In the genomic region with DNA sequence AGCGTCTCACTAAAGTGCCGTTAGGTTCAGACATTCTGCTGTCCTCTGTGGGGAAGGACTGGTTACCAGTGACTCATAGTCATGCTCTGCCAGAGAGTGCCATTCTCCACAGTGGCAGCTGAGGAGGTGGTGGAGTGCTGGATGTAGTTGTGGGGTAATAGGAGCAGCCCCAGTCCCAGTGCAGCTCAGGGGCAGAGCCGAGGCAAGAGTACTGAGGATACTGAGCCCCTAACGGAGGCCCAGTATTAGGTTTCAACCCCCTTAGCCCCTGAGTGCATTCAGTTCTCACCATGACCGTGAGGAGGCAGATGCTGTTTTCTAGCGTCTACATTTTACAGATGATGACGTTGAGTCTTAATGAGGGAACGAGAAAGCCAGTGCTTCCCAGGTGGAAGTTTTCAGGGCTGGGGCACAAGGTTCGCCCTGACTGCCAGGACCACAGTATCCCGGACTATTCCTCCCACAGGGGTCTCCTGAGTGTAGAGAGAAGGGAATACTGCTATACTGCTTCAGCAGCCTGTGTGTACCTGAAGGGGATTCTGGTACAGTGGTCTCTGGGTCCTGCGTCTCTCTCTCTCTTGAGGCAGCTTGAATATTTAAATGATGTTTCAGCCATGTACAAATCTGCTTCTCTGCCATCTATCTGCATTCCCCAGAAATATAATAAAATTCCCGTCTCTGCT, we compare ENCODE assay signal across 10 mouse cellular contexts. TPM values are rescaled to one million over a fixed set of nuclear protein-coding genes. Genes with fewer than 3 reads are reported as not detected.
DNase-seq lines count a peak whose midpoint lies in the region; ATAC-seq and TF ChIP-seq lines count a peak whose summit lies in the region.
"Had no signal": no experiment of that assay in that cellular context is flagged by ENCODE, and none has a peak within 500 bp of the region (broad histone marks: within the 10 kb centered on the region; RNA-seq: fewer than 3 reads in every experiment).

No protein-coding gene starts in this region.

- no peak for TF ChIP-seq CTCF in testis, adult 2 months (IDR thresholded peaks at IDR 0.05; ENCODE audit: control insufficient read depth, insufficient read depth, insufficient replicate concordance, low read depth, low read length)
- TF ChIP-seq CTCF in stomach, postnatal 0 days (IDR thresholded peaks at IDR 0.05; ENCODE audit: low read depth): peak; percentile 56

- TF ChIP-seq EP300 in stomach, postnatal 0 days (optimal IDR thresholded peaks at IDR 0.05): no peak

- peak; percentile 43; the same call in 1 of the 2 replicates for ATAC-seq in stomach, postnatal 0 days (ENCODE audit: low FRiP score, low TSS enrichment)
- no peak for ATAC-seq in cerebellum, adult (ENCODE audit: insufficient number of reproducible peaks, low FRiP score, low TSS enrichment)

- TF ChIP-seq POLR2A in testis, adult 2 months (IDR thresholded peaks at IDR 0.05; ENCODE audit: control insufficient read depth, low read depth, low read length): no peak

- no peaks in the 10 kb centered on the region for H3K27me3 ChIP-seq in testis, adult 2 months (ENCODE audit: control insufficient read depth, insufficient read depth, low read length)
- no peaks in the 10 kb centered on the region for H3K27me3 ChIP-seq in stomach, postnatal 0 days (ENCODE audit: control insufficient read depth, insufficient read depth, low read length)

- DNase-seq in gastrocnemius, postnatal 14 days: peak; percentile 11
- DNase-seq in gastrocnemius, postnatal 10 days: no peak
- DNase-seq in testis, postnatal 10 days (ENCODE audit: low spot score): no peak
- peak; percentile 8 to 21 for DNase-seq in layer of hippocampus, postnatal 10 days (ENCODE audit: low spot score in 2 of 2)
- DNase-seq in stomach, postnatal 0 days (ENCODE audit: low spot score): no peak
- DNase-seq in kidney, postnatal 14 days: no peak

- H3K9ac ChIP-seq in stomach, postnatal 0 days (ENCODE audit: low read length): no peak overlapping the region
- H3K9ac ChIP-seq: liver, embryonic 14.5 days had no signal

- peaks cover 8% of the 10 kb centered on the region; the same call in 1 of the 2 replicates for H3K4me1 ChIP-seq in testis, adult 2 months (ENCODE audit: control insufficient read depth, insufficient read depth, low read length)
- peaks cover 5% of the 10 kb centered on the region; the same call in 1 of the 2 replicates for H3K4me1 ChIP-seq in stomach, postnatal 0 days (replicated peaks; ENCODE audit: control insufficient read depth, insufficient read depth)

- H3K9me3 ChIP-seq in stomach, postnatal 0 days (ENCODE audit: control insufficient read depth, low read length): no peaks in the 10 kb centered on the region

- H3K4me3 ChIP-seq in testis, adult 2 months (ENCODE audit: control insufficient read depth, low read depth, low read length): peak overlapping the region; percentile 82
- no peak overlapping the region for H3K4me3 ChIP-seq in stomach, postnatal 0 days (ENCODE audit: low read depth, low read length)
- H3K4me3 ChIP-seq: erythroblast, embryonic 14.5 days had no signal

- no peak overlapping the region for H3K4me2 ChIP-seq in stomach, postnatal 0 days (replicated peaks; ENCODE audit: low read depth)

- 28% methylated on average over 12 of the region's 12 CpGs for WGBS in stomach, postnatal 0 days

- intact Hi-C loops in gastrocnemius, postnatal 14 days (cut with DNase I; ENCODE audit: low total_unique reads): no loop called here

- H3K36me3 ChIP-seq in testis, adult 2 months (ENCODE audit: control insufficient read depth, insufficient read depth, low read length): no peaks in the 10 kb centered on the region
- no peaks in the 10 kb centered on the region for H3K36me3 ChIP-seq in stomach, postnatal 0 days (ENCODE audit: control insufficient read depth, insufficient read depth, low read length)

- H3K27ac ChIP-seq in testis, adult 2 months (ENCODE audit: control insufficient read depth, insufficient read depth, low read depth, low read length): 0 out of 2 replicates have a peak overlapping the region, but pooled peaks have one; percentile 6
- no peak overlapping the region for H3K27ac ChIP-seq in stomach, postnatal 0 days (replicated peaks)
- H3K27ac ChIP-seq: liver, embryonic 14.5 days had no signal

RNA-seq across cellular contexts. Expression of a gene that starts 40.1 kb away (rescaled TPM):
- total RNA-seq in gastrocnemius, postnatal 14 days (2021): 10 to 100 TPM; 20.1 to 20.7 TPM
- total RNA-seq in gastrocnemius, postnatal 10 days (2021): 10 to 100 TPM; 21.9 to 36.0 TPM
- 11.1 and 12.9 TPM in 2 replicates for polyA plus RNA-seq in testis, adult 2 months (2012; rRNA removed)
- total RNA-seq in layer of hippocampus, postnatal 10 days (2021): 10 to 100 TPM; 58.4 to 58.8 TPM
- 35.8 and 44.2 TPM in 2 replicates for polyA plus RNA-seq in stomach, postnatal 0 days (2015; fragmentation: Nextera tagmentation; extraction: Ambion mirVana)

Comparison
In these comparisons a context has a peak if more than half of its experiments do, and no peak if none do; other contexts are left out.
1. DNase-seq: peak in gastrocnemius, postnatal 14 days (single experiment) and layer of hippocampus, postnatal 10 days (2 of 2); none in gastrocnemius, postnatal 10 days (single experiment), testis, postnatal 10 days (single experiment), stomach, postnatal 0 days (single experiment) and kidney, postnatal 14 days (single experiment).